Mouse (Mus musculus): ENCODE results near the gene Tcfl5. TPM values are rescaled to one million over a fixed set of nuclear protein-coding genes. Genes with fewer than 3 reads are reported as not detected.

The Tcfl5 gene
- not detected in 2 replicates for polyA plus RNA-seq (2012; ENCODE audit: low replicate concordance)

DNA sequence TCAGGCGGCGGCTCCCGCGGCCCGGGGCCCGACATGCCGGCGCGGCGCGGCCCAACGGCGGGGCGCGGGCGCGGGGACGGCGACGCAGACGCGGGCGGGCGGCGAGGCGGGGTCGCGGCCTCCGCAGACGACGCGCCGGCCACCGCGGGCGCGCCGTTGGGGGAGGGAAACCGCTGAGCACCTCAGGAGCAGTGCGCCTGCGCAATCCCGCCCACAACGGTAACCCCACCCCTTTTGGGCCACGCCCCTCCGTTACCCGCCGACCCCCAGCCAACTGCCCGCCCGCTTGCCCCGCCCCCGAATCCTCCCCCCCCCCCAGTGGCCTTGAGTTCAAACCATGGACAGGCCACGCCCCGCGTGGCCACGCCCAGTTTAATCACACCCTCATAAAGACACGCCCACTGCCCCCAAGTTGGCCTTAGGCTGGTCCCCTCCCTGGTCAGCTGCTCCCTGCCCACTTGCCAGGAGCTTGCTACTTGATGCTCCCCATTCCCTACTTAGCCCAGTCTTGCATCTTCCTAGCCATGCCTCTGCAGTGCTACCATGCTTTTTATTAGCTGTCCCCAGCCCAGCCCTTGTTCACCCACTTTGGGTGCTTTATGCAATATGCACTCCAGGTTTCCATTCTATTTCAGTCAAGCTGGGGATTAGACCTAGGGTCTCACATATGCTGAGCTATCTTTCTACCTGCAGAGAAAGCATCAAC, at the start of gene Tcfl5:
Gene Tcfl5, minus strand, starts transcription at position 154 of the 706 bp plus-strand sequence.

GRCm38 (mm10) chr2:180597490-180597889, 45.0 kb downstream of the Tcfl5 start, which contains the start of gene Col9a3:
Gene Col9a3 (plus strand): TSS chr2:180597790.

GRCm38 (mm10) chr2:180589123-180589831, 53.2 kb downstream of the Tcfl5 start, which contains the start of gene Ogfr:
Gene Ogfr (plus strand): TSS chr2:180589245.

DNA sequence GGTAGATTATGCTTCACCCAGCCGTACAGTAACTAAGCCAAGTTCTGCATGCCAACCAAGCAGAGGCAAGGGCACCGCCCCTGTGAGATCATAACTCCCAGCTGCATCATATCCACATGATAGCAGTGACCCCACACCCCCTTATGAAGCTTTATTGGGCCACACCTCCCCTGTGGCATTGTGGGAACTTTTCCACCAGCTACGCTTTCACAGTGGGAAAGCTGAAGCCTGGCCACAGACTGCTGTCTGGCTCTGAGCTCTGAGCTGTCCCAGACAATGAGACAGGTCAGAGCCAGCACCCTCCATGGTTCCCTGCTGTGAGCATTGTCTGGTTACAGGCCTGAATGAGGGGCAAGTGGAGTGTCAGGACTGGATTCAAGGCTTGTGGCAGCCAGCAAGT, 61.5 kb downstream of the Tcfl5 start, which contains the start of gene Mrgbp:
Gene Mrgbp, plus strand, starts transcription at position 303 of the 400 bp plus-strand sequence.

Other genes starting within 250 kb of the Tcfl5 start
- gene Slco4a1, start 186.5 kb downstream of the Tcfl5 start, polyA plus RNA-seq (2012; ENCODE audit: low replicate concordance): 3.3 and 7.8 TPM in 2 replicates
- not detected in 2 replicates for gene Ntsr1, start 142.7 kb downstream of the Tcfl5 start, polyA plus RNA-seq (2012; ENCODE audit: low replicate concordance)
- gene Mrgbp, start 61.4 kb downstream of the Tcfl5 start, polyA plus RNA-seq (2012; ENCODE audit: low replicate concordance): 25.2 and 26.7 TPM in 2 replicates
- 79.6 and 148 TPM in 2 replicates for gene Ogfr, start 53.5 kb downstream of the Tcfl5 start, polyA plus RNA-seq (2012; ENCODE audit: low replicate concordance)
- 2.2 and 6.2 TPM in 2 replicates for gene Col9a3, start 44.9 kb downstream of the Tcfl5 start, polyA plus RNA-seq (2012; ENCODE audit: low replicate concordance)
- 27.0 and 28.0 TPM in 2 replicates for gene Dido1, start 67.3 kb upstream of the Tcfl5 start, polyA plus RNA-seq (2012; ENCODE audit: low replicate concordance)
- gene Gid8, start 67.4 kb upstream of the Tcfl5 start, polyA plus RNA-seq (2012; ENCODE audit: low replicate concordance): 19.2 and 20.5 TPM in 2 replicates
- 30.4 and 35.4 TPM in 2 replicates for gene Slc17a9, start 82.6 kb upstream of the Tcfl5 start, polyA plus RNA-seq (2012; ENCODE audit: low replicate concordance)
- not detected in 2 replicates for gene Bhlhe23, start 134.2 kb upstream of the Tcfl5 start, polyA plus RNA-seq (2012; ENCODE audit: low replicate concordance)